Mouse (Mus musculus) kidney, embryonic 14.5 days (tissue): ENCODE results near the gene Prkce. TPM values are rescaled to one million over a fixed set of nuclear protein-coding genes. Genes with fewer than 3 reads are reported as not detected.
A peak's percentile ranks its signal among the peaks of the same experiment; 100 is the strongest.

Experiments
- ATAC-seq: fragments of 200-750 bp; cut with Nextera tagmentation; 2 replicates; pipeline ENCODE4 v1.8.0; 2017; ENCODE audit warnings: moderate number of reproducible peaks, mild to moderate bottlenecking, moderate TSS enrichment, moderate library complexity; ENCODE audit not compliant: low FRiP score, low TSS enrichment
- H3K27ac ChIP-seq: fragments of 300-500 bp; sonication (generic); 2 replicates; pipeline ENCODE4 v1.5.1; 2014; ENCODE audit warnings: low read depth, mild to moderate bottlenecking, low read length, moderate library complexity, mixed read lengths
- H3K27me3 ChIP-seq: fragments of 300-500 bp; sonication (generic); 2 replicates; pipeline ENCODE4 v1.6.1; 2014; ENCODE audit warnings: mild to moderate bottlenecking, low read length; ENCODE audit not compliant: control insufficient read depth, insufficient read depth
- H3K36me3 ChIP-seq: fragments of 300-500 bp; sonication (generic); 2 replicates; pipeline ENCODE4 v1.6.1; 2014; ENCODE audit warnings: low read length, mixed read lengths; ENCODE audit not compliant: control insufficient read depth, insufficient read depth
- H3K4me1 ChIP-seq: fragments of 300-500 bp; sonication (generic); 2 replicates; pipeline ENCODE4 v1.6.1; 2014; ENCODE audit warnings: low read length, mixed read lengths; ENCODE audit not compliant: control insufficient read depth, insufficient read depth
- H3K4me2 ChIP-seq: fragments of 300-500 bp; sonication (generic); replicated peaks from 2 replicates; pipeline ENCODE4 v1.6.1; 2014; ENCODE audit warnings: low read depth, mild to moderate bottlenecking, low read length
- H3K4me3 ChIP-seq: fragments of 300-500 bp; sonication (generic); 2 replicates; pipeline ENCODE4 v1.5.1; 2014; ENCODE audit warnings: mild to moderate bottlenecking, low read length
- H3K9ac ChIP-seq: fragments of 300-500 bp; sonication (generic); 2 replicates; pipeline ENCODE4 v1.6.1; 2014; ENCODE audit warnings: low read depth, mild to moderate bottlenecking, low read length, moderate library complexity
- H3K9me3 ChIP-seq: fragments of 300-500 bp; sonication (generic); 2 replicates; pipeline ENCODE4 v1.6.1; 2016; ENCODE audit warnings: low read length; ENCODE audit not compliant: control insufficient read depth
- WGBS: fragments of 180-500 bp; shearing (Covaris S2); extraction: QIAGEN DNeasy Blood & Tissue Kit; methylation state at CpG from one replicate; pipeline ENCODE4 v1.1.7; 2014; 5-methylcytosine and 5-hydroxymethylcytosine counted together
- polyA plus RNA-seq: library from polyadenylated mRNA; unstranded; fragments of >200 nt; fragmentation: Nextera tagmentation; extraction: Ambion mirVana; gene quantifications from 2 replicates; pipeline ENCODE4 v1.2.1, GENCODE M21; 2014

The Prkce gene
- polyA plus RNA-seq, 1 experiment from 2014 or later, result 8.8 TPM

- H3K4me1 ChIP-seq, result no peaks in the 10 kb centered on the region
These were observed 322.2 kb downstream of the Prkce start for GRCm38 (mm10) chr17:86489827-86490226.

DNA sequence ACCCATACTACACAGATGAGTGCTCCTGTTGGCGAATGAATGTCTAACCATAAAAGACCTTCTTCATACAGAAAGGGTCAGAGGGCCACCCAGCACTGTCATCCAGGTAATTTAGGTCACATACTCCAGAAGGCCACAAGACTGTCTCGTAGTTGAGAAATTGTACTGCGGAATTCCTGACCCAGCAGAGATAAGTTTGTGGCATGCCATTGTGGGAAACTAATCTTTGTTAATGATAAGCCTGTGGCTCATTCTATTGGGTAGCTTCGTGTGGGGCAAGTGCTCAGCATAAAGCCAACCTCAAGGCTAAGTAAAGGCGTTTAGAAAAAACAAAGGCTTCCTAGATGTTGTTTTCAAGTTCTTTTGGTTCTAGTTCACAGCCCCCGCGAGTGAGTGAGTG lies 324.8 kb downstream of the Prkce start:
- H3K9me3 ChIP-seq, result no peaks in the 10 kb centered on the region
- WGBS, result 83% methylated on average over 7 of the region's 7 CpGs
- H3K4me2 ChIP-seq, result no peak overlapping the region
- no peaks in the 10 kb centered on the region for H3K36me3 ChIP-seq
- H3K4me1 ChIP-seq, result no peaks in the 10 kb centered on the region
- H3K4me3 ChIP-seq, result no peak overlapping the region
- H3K27me3 ChIP-seq, result no peaks in the 10 kb centered on the region
- no peak for ATAC-seq
- no peak overlapping the region for H3K27ac ChIP-seq
- no peak overlapping the region for H3K9ac ChIP-seq

More at GRCm38 (mm10) chr17:86489827-86490226, 322.2 kb downstream of the Prkce start:
- Histone ChIP-seq H3K36me3 (no peaks in the 10 kb centered on the region), H3K27me3 (no peaks in the 10 kb centered on the region), H3K4me3 (no peak overlapping the region), H3K9me3 (no peaks in the 10 kb centered on the region), H3K9ac (no peak overlapping the region), H3K27ac (no peak overlapping the region), H3K4me2 (no peak overlapping the region)
- 90% methylated on average over 10 of the region's 10 CpGs for WGBS
- no peak for ATAC-seq

GRCm38 (mm10) chr17:86493891-86494420 lies 326.4 kb downstream of the Prkce start:
- no peak for ATAC-seq
- Histone ChIP-seq H3K4me1 (no peaks in the 10 kb centered on the region), H3K9me3 (no peaks in the 10 kb centered on the region), H3K27me3 (no peaks in the 10 kb centered on the region), H3K9ac (no peak overlapping the region), H3K36me3 (no peaks in the 10 kb centered on the region), H3K27ac (no peak overlapping the region), H3K4me3 (no peak overlapping the region), H3K4me2 (no peak overlapping the region)
- 67% methylated on average over 8 of the region's 8 CpGs for WGBS

- no peak overlapping the region for H3K4me2 ChIP-seq
- H3K9ac ChIP-seq, result no peak overlapping the region
- peaks cover 4% of the 10 kb centered on the region; the same call in 1 of the 2 replicates for H3K4me1 ChIP-seq
- no peak overlapping the region for H3K4me3 ChIP-seq
- no peaks in the 10 kb centered on the region for H3K9me3 ChIP-seq
- H3K27me3 ChIP-seq, result no peaks in the 10 kb centered on the region
- no peak overlapping the region for H3K27ac ChIP-seq
- no peak for ATAC-seq
- WGBS, result 68% methylated on average over 6 of the region's 6 CpGs
- no peaks in the 10 kb centered on the region for H3K36me3 ChIP-seq
These were observed 326.9 kb downstream of the Prkce start for GRCm38 (mm10) chr17:86494494-86494893.

- Histone ChIP-seq H3K4me3 (no peak overlapping the region), H3K27me3 (no peaks in the 10 kb centered on the region), H3K4me2 (no peak overlapping the region), H3K27ac (no peak overlapping the region), H3K4me1 (peaks cover 7% of the 10 kb centered on the region; the same call in 1 of the 2 replicates), H3K36me3 (no peaks in the 10 kb centered on the region), H3K9me3 (no peaks in the 10 kb centered on the region), H3K9ac (no peak overlapping the region)
- ATAC-seq, result no peak
- 50% methylated on average over 6 of the region's 6 CpGs for WGBS
These were observed 327.3 kb downstream of the Prkce start for GRCm38 (mm10) chr17:86494895-86495294.

GRCm38 (mm10) chr17:86496123-86496771 lies 328.7 kb downstream of the Prkce start:
- Histone ChIP-seq H3K9ac (no peak overlapping the region), H3K4me1 (peaks cover 10% of the 10 kb centered on the region; the same call in 1 of the 2 replicates), H3K9me3 (no peaks in the 10 kb centered on the region), H3K36me3 (no peaks in the 10 kb centered on the region), H3K27ac (no peak overlapping the region), H3K4me2 (no peak overlapping the region), H3K27me3 (no peaks in the 10 kb centered on the region), H3K4me3 (no peak overlapping the region)
- ATAC-seq, result no peak; the same call in 1 of the 2 replicates
- 88% methylated on average over 9 of the region's 9 CpGs for WGBS

DNA sequence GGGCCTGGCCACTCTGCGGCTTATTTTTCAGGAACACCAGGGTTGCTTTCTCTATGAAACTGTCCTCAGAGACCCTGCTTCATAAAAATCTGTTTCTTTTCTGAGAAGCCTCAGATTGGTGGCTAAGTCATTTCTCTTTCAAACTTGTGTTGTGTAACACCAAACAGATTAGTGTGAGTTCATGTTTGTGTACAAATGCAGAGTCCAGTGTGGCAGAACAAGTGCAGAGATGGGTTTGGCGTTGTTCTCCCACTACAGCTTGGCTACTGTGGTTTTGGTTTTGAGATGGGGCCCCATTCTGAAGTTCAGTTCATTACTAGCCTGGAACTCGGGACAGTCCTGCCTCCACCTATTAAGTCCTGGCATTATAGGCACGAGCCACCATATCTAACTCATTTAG lies 329.7 kb downstream of the Prkce start:
- Histone ChIP-seq H3K9ac (no peak overlapping the region), H3K36me3 (no peaks in the 10 kb centered on the region), H3K4me1 (peaks cover 10% of the 10 kb centered on the region; the same call in 1 of the 2 replicates), H3K4me3 (no peak overlapping the region), H3K9me3 (no peaks in the 10 kb centered on the region), H3K27me3 (no peaks in the 10 kb centered on the region), H3K27ac (no peak overlapping the region), H3K4me2 (no peak overlapping the region)
- no peak for ATAC-seq
- WGBS, result 85% methylated on average over 4 of the region's 4 CpGs

DNA sequence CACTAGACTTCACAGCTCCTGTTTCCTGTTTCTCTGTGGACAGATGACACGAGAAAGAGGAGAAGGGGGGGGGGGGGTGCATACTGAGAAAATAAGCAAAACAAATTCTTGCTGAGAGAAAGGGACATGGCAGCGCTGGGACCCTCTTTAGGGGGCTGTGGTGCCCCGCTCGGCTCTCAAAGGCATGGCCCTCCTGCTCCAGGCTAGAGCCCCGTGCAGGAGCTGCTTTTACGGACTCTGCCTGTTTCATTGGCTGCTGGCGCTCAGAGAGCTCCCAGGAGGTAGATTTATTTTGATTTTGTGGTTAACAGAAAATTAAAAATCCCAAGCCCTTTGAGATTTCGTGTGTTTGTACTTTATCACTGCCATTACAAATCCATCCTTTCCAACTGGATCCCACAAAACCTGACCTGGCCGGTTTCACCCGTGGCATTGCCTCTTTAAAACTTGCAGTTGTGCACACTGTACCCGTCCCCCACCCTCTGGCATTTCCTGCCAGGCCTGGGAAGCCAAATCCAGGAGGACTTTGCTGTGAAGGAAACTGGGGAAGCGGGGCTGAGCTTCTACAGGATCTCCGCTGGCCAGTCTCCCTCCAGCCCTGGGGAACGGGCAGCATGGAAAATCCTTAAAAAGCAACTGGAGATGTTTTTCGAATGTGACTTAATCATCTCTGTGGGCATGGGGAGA lies 331.9 kb downstream of the Prkce start:
- H3K27me3 ChIP-seq, result no peaks in the 10 kb centered on the region
- peak overlapping the region; percentile 55; the same call in 1 of the 2 replicates for H3K27ac ChIP-seq
- WGBS, result 44% methylated on average over 15 of the region's 15 CpGs
- ATAC-seq, result no peak
- H3K4me3 ChIP-seq, result no peak overlapping the region
- no peak overlapping the region for H3K4me2 ChIP-seq
- no peak overlapping the region for H3K9ac ChIP-seq
- H3K36me3 ChIP-seq, result no peaks in the 10 kb centered on the region
- H3K4me1 ChIP-seq, result peaks cover 10% of the 10 kb centered on the region; the same call in 1 of the 2 replicates
- no peaks in the 10 kb centered on the region for H3K9me3 ChIP-seq

DNA sequence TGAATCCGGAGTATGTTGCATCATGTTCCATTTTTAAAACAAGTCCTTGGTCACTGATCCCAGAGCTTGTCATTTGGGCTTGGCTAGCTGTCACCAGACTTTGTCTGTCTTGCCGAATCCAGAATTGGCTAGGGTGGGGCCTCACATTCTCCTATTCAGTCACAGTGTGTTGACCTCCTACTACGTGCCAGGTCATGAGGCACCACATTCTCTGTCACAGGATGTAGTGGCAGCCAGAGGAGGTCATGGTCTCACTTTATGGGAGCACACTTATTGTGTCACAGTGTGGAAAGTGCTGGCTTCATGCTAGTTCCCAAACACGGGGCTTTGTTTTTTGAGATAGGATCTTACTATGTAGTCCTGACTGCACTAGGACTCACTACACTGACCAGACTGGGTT lies 333.8 kb downstream of the Prkce start:
- no peak for ATAC-seq
- no peak overlapping the region for H3K9ac ChIP-seq
- H3K9me3 ChIP-seq, result no peaks in the 10 kb centered on the region
- H3K4me2 ChIP-seq, result no peak overlapping the region
- H3K36me3 ChIP-seq, result no peaks in the 10 kb centered on the region
- H3K4me3 ChIP-seq, result no peak overlapping the region
- H3K4me1 ChIP-seq, result peaks cover 10% of the 10 kb centered on the region; the same call in 1 of the 2 replicates
- 93% methylated on average over 4 of the region's 4 CpGs for WGBS
- no peak overlapping the region for H3K27ac ChIP-seq
- H3K27me3 ChIP-seq, result no peaks in the 10 kb centered on the region
